Mouse (Mus musculus): ENCODE results near the gene Rcbtb2.
"Not testable (repeated sequence)": the region's sequence is repeated elsewhere in the genome, so short reads cannot be mapped to it uniquely, and the experiment has no call there.

Rcbtb2 gene

GRCm38 (mm10) chr14:73122923-73123278, at the start of gene Rcbtb2:
Gene Rcbtb2, plus strand, starts transcription at chr14:73123037.
- no peak for DNase-seq (ENCODE audit: low read depth, low spot score)

- DNase-seq (ENCODE audit: low read depth, low spot score): no peak
These were observed 39.3 kb upstream of the Rcbtb2 start for GRCm38 (mm10) chr14:73083563-73083962.

- DNase-seq (ENCODE audit: low read depth, low spot score): no peak
These were observed 36.4 kb upstream of the Rcbtb2 start for GRCm38 (mm10) chr14:73086425-73086824.

- DNase-seq (ENCODE audit: low read depth, low spot score): no peak
These were observed 35.6 kb upstream of the Rcbtb2 start for GRCm38 (mm10) chr14:73087247-73087646.

GRCm38 (mm10) chr14:73087746-73088145, 35.1 kb upstream of the Rcbtb2 start:
- DNase-seq (ENCODE audit: low read depth, low spot score): no peak

GRCm38 (mm10) chr14:73088224-73088623, 34.6 kb upstream of the Rcbtb2 start:
- DNase-seq (ENCODE audit: low read depth, low spot score): no peak

- DNase-seq (ENCODE audit: low read depth, low spot score): no peak
These were observed 30.0 kb upstream of the Rcbtb2 start for GRCm38 (mm10) chr14:73092871-73093270.

GRCm38 (mm10) chr14:73094802-73095550, 27.9 kb upstream of the Rcbtb2 start:
- no peak for DNase-seq (ENCODE audit: low read depth, low spot score)

- DNase-seq (ENCODE audit: low read depth, low spot score): peak; percentile 13
These were observed 24.0 kb upstream of the Rcbtb2 start for GRCm38 (mm10) chr14:73098677-73099387.

- no peak for DNase-seq (ENCODE audit: low read depth, low spot score)
These were observed 20.5 kb upstream of the Rcbtb2 start for GRCm38 (mm10) chr14:73102270-73102865.

GRCm38 (mm10) chr14:73102986-73103385, 19.9 kb upstream of the Rcbtb2 start:
- not testable (repeated sequence) for DNase-seq (ENCODE audit: low read depth, low spot score)

GRCm38 (mm10) chr14:73104913-73105312, 17.9 kb upstream of the Rcbtb2 start:
- DNase-seq (ENCODE audit: low read depth, low spot score): no peak

GRCm38 (mm10) chr14:73105407-73106185, 17.2 kb upstream of the Rcbtb2 start:
- no peak for DNase-seq (ENCODE audit: low read depth, low spot score)

- DNase-seq (ENCODE audit: low read depth, low spot score): no peak
These were observed 16.6 kb upstream of the Rcbtb2 start for GRCm38 (mm10) chr14:73106234-73106711.

- DNase-seq (ENCODE audit: low read depth, low spot score): no peak
These were observed 15.9 kb upstream of the Rcbtb2 start for GRCm38 (mm10) chr14:73106957-73107356.

GRCm38 (mm10) chr14:73107371-73107770, 15.5 kb upstream of the Rcbtb2 start:
- DNase-seq (ENCODE audit: low read depth, low spot score): no peak

- DNase-seq (ENCODE audit: low read depth, low spot score): no peak
These were observed 14.9 kb upstream of the Rcbtb2 start for GRCm38 (mm10) chr14:73107952-73108351.

- no peak for DNase-seq (ENCODE audit: low read depth, low spot score)
These were observed 12.2 kb upstream of the Rcbtb2 start for GRCm38 (mm10) chr14:73110682-73111081.

GRCm38 (mm10) chr14:73111091-73111490, 11.7 kb upstream of the Rcbtb2 start:
- no peak for DNase-seq (ENCODE audit: low read depth, low spot score)

GRCm38 (mm10) chr14:73112186-73112840, 10.5 kb upstream of the Rcbtb2 start:
- DNase-seq (ENCODE audit: low read depth, low spot score): no peak

- DNase-seq (ENCODE audit: low read depth, low spot score): not testable (repeated sequence)
These were observed 7.9 kb upstream of the Rcbtb2 start for GRCm38 (mm10) chr14:73114952-73115351.
